ENCODE assay signal across 9 mouse cellular contexts in the genomic region with DNA sequence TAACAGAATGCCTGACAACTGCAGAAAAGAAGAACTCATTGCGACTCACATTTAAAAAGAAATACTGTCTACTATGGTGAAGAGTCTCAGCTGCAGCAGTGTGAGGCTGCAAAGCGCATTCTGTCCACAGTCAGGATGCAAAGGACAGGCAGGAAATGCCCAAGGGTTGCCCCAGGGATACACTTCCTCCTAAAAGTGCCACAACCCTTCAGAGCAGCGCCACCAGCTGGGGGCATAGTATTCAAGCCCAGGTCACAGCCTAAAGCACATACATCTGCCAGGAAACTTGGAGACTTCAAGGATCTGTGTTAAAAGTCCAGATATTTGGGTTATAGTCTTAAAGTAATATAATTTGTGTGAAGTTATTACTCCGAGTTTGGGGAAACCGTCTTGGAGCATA.
DNase-seq lines count a peak whose midpoint lies in the region; ATAC-seq lines count a peak whose summit lies in the region.
"Had no signal": no experiment of that assay in that cellular context is flagged by ENCODE, and none has a peak within 500 bp of the region (broad histone marks: within the 10 kb centered on the region; RNA-seq: fewer than 3 reads in every experiment).

No protein-coding gene starts in this region.

- no peak overlapping the region for H3K4me2 ChIP-seq in liver, embryonic 12.5 days

- H3K4me3 ChIP-seq in liver, embryonic 12.5 days: no peak overlapping the region
- H3K4me3 ChIP-seq: limb, embryonic 10.5 days had no signal

- no peaks in the 10 kb centered on the region for H3K27me3 ChIP-seq in liver, embryonic 12.5 days (replicated peaks)

- WGBS in liver, embryonic 12.5 days (ENCODE audit: insufficient replicate concordance): 59% methylated on average over 5 of the region's 5 CpGs

- no peak overlapping the region for H3K27ac ChIP-seq in liver, embryonic 12.5 days
- H3K27ac ChIP-seq: limb, embryonic 10.5 days had no signal

- ATAC-seq in liver, embryonic 12.5 days: no peak

- no peak overlapping the region for H3K9ac ChIP-seq in liver, embryonic 12.5 days

- peak; percentile 49 for DNase-seq in embryo, embryonic 10 days (ENCODE audit: low spot score)
- DNase-seq in embryo, embryonic 9.5 days (ENCODE audit: extremely low spot score): no peak
- DNase-seq in liver: peak; percentile 27
- peak; percentile 25 for DNase-seq in embryo, embryonic 11 days
- DNase-seq in lung, postnatal 10 days: peak; percentile 72
- no peak for DNase-seq in urinary bladder, adult 18-20 months (ENCODE audit: low spot score in 2 of 2)
- DNase-seq in urinary bladder, postnatal 25 days (ENCODE audit: low spot score): no peak

- no peaks in the 10 kb centered on the region for H3K36me3 ChIP-seq in liver, embryonic 12.5 days

- no peaks in the 10 kb centered on the region for H3K9me3 ChIP-seq in liver, embryonic 12.5 days (replicated peaks)
- H3K9me3 ChIP-seq: limb, embryonic 10.5 days had no signal

- 0 out of 2 replicates have a peak, but pooled peaks cover 6% of the 10 kb centered on the region for H3K4me1 ChIP-seq in liver, embryonic 12.5 days
- H3K4me1 ChIP-seq: limb, embryonic 10.5 days had no signal

Comparison
In these comparisons a context has a peak if more than half of its experiments do, and no peak if none do; other contexts are left out.
1. DNase-seq: peak in embryo, embryonic 10 days (single experiment), liver (single experiment), embryo, embryonic 11 days (single experiment) and lung, postnatal 10 days (single experiment); none in embryo, embryonic 9.5 days (single experiment), urinary bladder, adult 18-20 months (0 of 2) and urinary bladder, postnatal 25 days (single experiment).